Mouse (Mus musculus) G1E (cell line): ENCODE data around the gene Olfr922. TPM values are rescaled to one million over a fixed set of nuclear protein-coding genes. Genes with fewer than 3 reads are reported as not detected.

Source experiments
- ATAC-seq: 2 replicates; pipeline ENCODE4 v1.8.0; 2016; ENCODE audit warnings: mild to moderate bottlenecking; ENCODE audit not compliant: insufficient number of reproducible peaks, poor library complexity, low FRiP score, severe bottlenecking; ENCODE audit errors: extremely low read depth
- DNase-seq: peaks from one replicate; pipeline ENCODE4 v3.0.0; 2012; ENCODE audit warnings: low spot score
- H3K27me3 ChIP-seq: 2 replicates; pipeline ENCODE4 v1.6.1; 2012; ENCODE audit warnings: mild to moderate bottlenecking, low read length, inconsistent platforms; ENCODE audit not compliant: insufficient read depth
- H3K36me3 ChIP-seq: replicated peaks from 2 replicates; pipeline ENCODE3; 2012; ENCODE audit warnings: mild to moderate bottlenecking, inconsistent platforms
- H3K4me1 ChIP-seq: 2 replicates; pipeline ENCODE4 v1.6.1; 2012; ENCODE audit warnings: low read depth, low read length, inconsistent platforms, mixed read lengths; ENCODE audit not compliant: insufficient read depth
- H3K4me3 ChIP-seq: 2 replicates; pipeline ENCODE4 v1.5.1; 2012; ENCODE audit warnings: low read depth, mild to moderate bottlenecking, inconsistent platforms, low read length, moderate library complexity, mixed read lengths
- H3K9me3 ChIP-seq: replicated peaks from 2 replicates; pipeline ENCODE4 v1.6.1; 2012; ENCODE audit warnings: inconsistent platforms
- CTCF ChIP-seq: IDR thresholded peaks from 2 replicates; pipeline ENCODE4 v1.5.1; 2012; ENCODE audit warnings: low read depth, low read length, inconsistent platforms, mixed read lengths
- GATA1 ChIP-seq: IDR thresholded peaks from 2 replicates; pipeline ENCODE4 v1.6.1; 2012; ENCODE audit warnings: borderline replicate concordance, low read length, inconsistent platforms, mixed read lengths
- GATA2 ChIP-seq: IDR thresholded peaks from 2 replicates; pipeline ENCODE4 v1.6.1; 2012; ENCODE audit warnings: low read depth, low read length, inconsistent platforms, borderline replicate concordance
- POLR2AphosphoS5 ChIP-seq: IDR thresholded peaks from 2 replicates; pipeline ENCODE4 v1.6.1; 2012; ENCODE audit warnings: low read depth, low read length, inconsistent platforms; ENCODE audit not compliant: insufficient replicate concordance
- TAL1 ChIP-seq: conservative IDR thresholded peaks from 2 replicates; pipeline ENCODE4 v1.6.1; 2012; ENCODE audit warnings: low read depth, low read length, inconsistent platforms, mixed read lengths
- polyA plus RNA-seq: library from polyadenylated mRNA; stranded (reverse); fragments of >175 nt; gene quantifications from 2 replicates; pipeline ENCODE4 v1.2.3, GENCODE M21; 2012
- total RNA-seq, 2 experiments: library from RNA; stranded (forward) in 1 of 2; stranded (reverse) in 1 of 2; fragments of 200-1000 nt in 1 of 2; fragments of >200 nt in 1 of 2; fragmentation: Nextera tagmentation in 1 of 2; gene quantifications; 2 replicates each; pipeline ENCODE4 v1.2.3; 2014 to 2017

Gene Olfr922
- total and polyA plus RNA-seq, 3 experiments, result 0.22 TPM; not detected in 2

- H3K27me3 ChIP-seq, result no peaks in the 10 kb centered on the region
- no peaks in the 10 kb centered on the region for H3K4me1 ChIP-seq
- no peak for DNase-seq
- ATAC-seq, result no peak
- H3K4me3 ChIP-seq, result no peak overlapping the region
- TF ChIP-seq GATA2, result no peak
- no peak for TF ChIP-seq TAL1
- no peak for TF ChIP-seq CTCF
- TF ChIP-seq GATA1, result no peak
- no peak for TF ChIP-seq POLR2AphosphoS5
- H3K9me3 ChIP-seq, result no peaks in the 10 kb centered on the region
- H3K36me3 ChIP-seq, result no peaks in the 10 kb centered on the region
Measured at GRCm38 (mm10) chr9:38833027-38833426, 18.6 kb downstream of the Olfr922 start.

GRCm38 (mm10) chr9:38844149-38844548 lies 29.7 kb downstream of the Olfr922 start, which contains the start of gene Olfr924:
Gene Olfr924 (plus strand): TSS chr9:38844449.
- ATAC-seq, result no peak
- no peaks in the 10 kb centered on the region for H3K36me3 ChIP-seq
- H3K9me3 ChIP-seq, result no peaks in the 10 kb centered on the region

DNA sequence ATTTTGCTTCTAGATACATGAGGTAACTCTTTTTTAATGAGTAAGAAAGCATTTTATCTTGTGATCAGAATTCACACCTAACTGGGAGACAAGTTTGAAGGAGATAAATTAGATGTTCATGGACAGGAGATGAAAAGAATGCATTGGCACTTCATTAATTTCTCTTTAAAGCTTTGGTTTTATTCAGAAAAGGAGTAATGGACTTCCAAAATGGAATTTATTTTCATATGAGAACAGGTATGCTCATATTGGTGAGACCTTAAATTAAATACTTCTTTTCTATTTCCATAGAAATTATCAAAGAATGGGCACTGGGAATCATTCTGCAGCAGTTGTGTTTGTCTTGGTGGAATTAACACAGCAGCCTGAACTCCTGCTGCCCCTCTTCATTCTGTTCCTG lies 40.3 kb downstream of the Olfr922 start, which contains the start of gene Olfr26:
Olfr26 (plus strand) TSS at position 301 of the 400 bp plus-strand sequence.
- H3K27me3 ChIP-seq, result no peaks in the 10 kb centered on the region
- ATAC-seq, result no peak
- H3K4me1 ChIP-seq, result no peaks in the 10 kb centered on the region
- H3K4me3 ChIP-seq, result no peak within 1 kb of the TSS
- H3K36me3 ChIP-seq, result no peaks in the 10 kb centered on the region
- no peaks in the 10 kb centered on the region for H3K9me3 ChIP-seq
- DNase-seq, result no peak
- TF ChIP-seq GATA2 (no peak), CTCF (no peak)

More at GRCm38 (mm10) chr9:38844149-38844548, 29.7 kb downstream of the Olfr922 start, which contains the start of gene Olfr924:
- TF ChIP-seq CTCF, result no peak
- no peak for TF ChIP-seq TAL1
- no peak for TF ChIP-seq POLR2AphosphoS5
- no peak for TF ChIP-seq GATA1
- TF ChIP-seq GATA2, result no peak
- Histone ChIP-seq H3K4me3 (no peak within 1 kb of the TSS), H3K27me3 (no peaks in the 10 kb centered on the region), H3K4me1 (no peaks in the 10 kb centered on the region)
- no peak for DNase-seq

Other genes starting within 250 kb of the Olfr922 start
- not detected in 2 replicates for gene Olfr912, start 234.4 kb upstream of the Olfr922 start, total RNA-seq (2014; fragmentation: Nextera tagmentation)
- gene Olfr912, start 234.4 kb upstream of the Olfr922 start, total RNA-seq (2017), result 0.05 and 0.06 TPM in 2 replicates
- not detected in 2 replicates for gene Olfr912, start 234.4 kb upstream of the Olfr922 start, polyA plus RNA-seq
- gene Olfr913, start 221.9 kb upstream of the Olfr922 start, total RNA-seq (2014; fragmentation: Nextera tagmentation), result not detected in 2 replicates
- 0.11 and 0.12 TPM in 2 replicates for gene Olfr913, start 221.9 kb upstream of the Olfr922 start, total RNA-seq (2017)
- not detected in 2 replicates for gene Olfr913, start 221.9 kb upstream of the Olfr922 start, polyA plus RNA-seq
- gene Olfr914, start 209.5 kb upstream of the Olfr922 start, total RNA-seq (2014; fragmentation: Nextera tagmentation), result not detected in 2 replicates
- gene Olfr914, start 209.5 kb upstream of the Olfr922 start, total RNA-seq (2017), result 0.05 and 0.76 TPM in 2 replicates
- not detected in 2 replicates for gene Olfr914, start 209.5 kb upstream of the Olfr922 start, polyA plus RNA-seq
- gene Olfr916, start 154.7 kb upstream of the Olfr922 start, total RNA-seq (2014; fragmentation: Nextera tagmentation), result not detected in 2 replicates
- 0.16 TPM in 1 of 2 replicates, not detected in the other for gene Olfr916, start 154.7 kb upstream of the Olfr922 start, total RNA-seq (2017)
- not detected in 2 replicates for gene Olfr916, start 154.7 kb upstream of the Olfr922 start, polyA plus RNA-seq
- gene Olfr917, start 148.8 kb upstream of the Olfr922 start, total RNA-seq (2014; fragmentation: Nextera tagmentation), result not detected in 2 replicates
- gene Olfr917, start 148.8 kb upstream of the Olfr922 start, total RNA-seq (2017), result 0.41 TPM in 1 of 2 replicates, not detected in the other
- not detected in 2 replicates for gene Olfr917, start 148.8 kb upstream of the Olfr922 start, polyA plus RNA-seq
- gene Olfr918, start 140.0 kb upstream of the Olfr922 start, total RNA-seq (2014; fragmentation: Nextera tagmentation), result not detected in 2 replicates
- gene Olfr918, start 140.0 kb upstream of the Olfr922 start, total RNA-seq (2017), result 0.11 and 0.17 TPM in 2 replicates
- gene Olfr918, start 140.0 kb upstream of the Olfr922 start, polyA plus RNA-seq, result not detected in 2 replicates
- not detected in 2 replicates for gene Olfr919, start 110.9 kb upstream of the Olfr922 start, total RNA-seq (2014; fragmentation: Nextera tagmentation)
- not detected in 2 replicates for gene Olfr919, start 110.9 kb upstream of the Olfr922 start, total RNA-seq (2017)
- gene Olfr919, start 110.9 kb upstream of the Olfr922 start, polyA plus RNA-seq, result not detected in 2 replicates
- 26.8 and 31.5 TPM in 2 replicates for gene Vwa5a, start 96.3 kb upstream of the Olfr922 start, total RNA-seq (2014; fragmentation: Nextera tagmentation)
- gene Vwa5a, start 96.3 kb upstream of the Olfr922 start, total RNA-seq (2017), result 62.4 and 66.0 TPM in 2 replicates
- gene Vwa5a, start 96.3 kb upstream of the Olfr922 start, polyA plus RNA-seq, result 0.41 and 0.47 TPM in 2 replicates
- gene Olfr920, start 62.3 kb upstream of the Olfr922 start, total RNA-seq (2014; fragmentation: Nextera tagmentation), result 0.15 TPM in 1 of 2 replicates, not detected in the other
- 0.11 and 0.12 TPM in 2 replicates for gene Olfr920, start 62.3 kb upstream of the Olfr922 start, total RNA-seq (2017)
- not detected in 2 replicates for gene Olfr920, start 62.3 kb upstream of the Olfr922 start, polyA plus RNA-seq
- gene Olfr921, start 41.5 kb upstream of the Olfr922 start, total RNA-seq (2014; fragmentation: Nextera tagmentation), result not detected in 2 replicates
- 0.06 and 0.27 TPM in 2 replicates for gene Olfr921, start 41.5 kb upstream of the Olfr922 start, total RNA-seq (2017)
- gene Olfr921, start 41.5 kb upstream of the Olfr922 start, polyA plus RNA-seq, result not detected in 2 replicates
- gene Olfr923, start 11.9 kb downstream of the Olfr922 start, total RNA-seq (2014; fragmentation: Nextera tagmentation), result not detected in 2 replicates
- not detected in 2 replicates for gene Olfr923, start 11.9 kb downstream of the Olfr922 start, total RNA-seq (2017)
- not detected in 2 replicates for gene Olfr923, start 11.9 kb downstream of the Olfr922 start, polyA plus RNA-seq
- not detected in 2 replicates for gene Olfr924, start 29.8 kb downstream of the Olfr922 start, total RNA-seq (2014; fragmentation: Nextera tagmentation)
- 0.06 and 0.11 TPM in 2 replicates for gene Olfr924, start 29.8 kb downstream of the Olfr922 start, total RNA-seq (2017)
- gene Olfr924, start 29.8 kb downstream of the Olfr922 start, polyA plus RNA-seq, result not detected in 2 replicates
- not detected in 2 replicates for gene Olfr26, start 40.4 kb downstream of the Olfr922 start, total RNA-seq (2014; fragmentation: Nextera tagmentation)
- gene Olfr26, start 40.4 kb downstream of the Olfr922 start, total RNA-seq (2017), result 0.11 TPM in 1 of 2 replicates, not detected in the other
- gene Olfr26, start 40.4 kb downstream of the Olfr922 start, polyA plus RNA-seq, result not detected in 2 replicates
- not detected in 2 replicates for gene Olfr926, start 62.5 kb downstream of the Olfr922 start, total RNA-seq (2014; fragmentation: Nextera tagmentation)
- gene Olfr926, start 62.5 kb downstream of the Olfr922 start, total RNA-seq (2017), result 0.33 TPM in 1 of 2 replicates, not detected in the other
- not detected in 2 replicates for gene Olfr926, start 62.5 kb downstream of the Olfr922 start, polyA plus RNA-seq
- gene Olfr930, start 115.2 kb downstream of the Olfr922 start, total RNA-seq (2014; fragmentation: Nextera tagmentation), result not detected in 2 replicates
- not detected in 2 replicates for gene Olfr930, start 115.2 kb downstream of the Olfr922 start, total RNA-seq (2017)
- not detected in 2 replicates for gene Olfr930, start 115.2 kb downstream of the Olfr922 start, polyA plus RNA-seq
- not detected in 2 replicates for gene Olfr933, start 157.7 kb downstream of the Olfr922 start, total RNA-seq (2014; fragmentation: Nextera tagmentation)
- 0.22 TPM in 1 of 2 replicates, not detected in the other for gene Olfr933, start 157.7 kb downstream of the Olfr922 start, total RNA-seq (2017)
- gene Olfr933, start 157.7 kb downstream of the Olfr922 start, polyA plus RNA-seq, result not detected in 2 replicates
- not detected in 2 replicates for gene Olfr934, start 173.7 kb downstream of the Olfr922 start, total RNA-seq (2014; fragmentation: Nextera tagmentation)
- 0.16 TPM in 1 of 2 replicates, not detected in the other for gene Olfr934, start 173.7 kb downstream of the Olfr922 start, total RNA-seq (2017)
- gene Olfr934, start 173.7 kb downstream of the Olfr922 start, polyA plus RNA-seq, result not detected in 2 replicates
- not detected in 2 replicates for gene Olfr935, start 185.1 kb downstream of the Olfr922 start, total RNA-seq (2014; fragmentation: Nextera tagmentation)
- gene Olfr935, start 185.1 kb downstream of the Olfr922 start, total RNA-seq (2017), result 0.11 TPM in 1 of 2 replicates, not detected in the other
- gene Olfr935, start 185.1 kb downstream of the Olfr922 start, polyA plus RNA-seq, result not detected in 2 replicates
- not detected in 2 replicates for gene Olfr146, start 208.8 kb downstream of the Olfr922 start, total RNA-seq (2014; fragmentation: Nextera tagmentation)
- gene Olfr146, start 208.8 kb downstream of the Olfr922 start, total RNA-seq (2017), result 0.16 TPM in 1 of 2 replicates, not detected in the other
- not detected in 2 replicates for gene Olfr146, start 208.8 kb downstream of the Olfr922 start, polyA plus RNA-seq